Mouse (Mus musculus) liver, embryonic 14.5 days (tissue): ENCODE measurements around the gene Cenpt. TPM values are rescaled to one million over a fixed set of nuclear protein-coding genes. Genes with fewer than 3 reads are reported as not detected.
"Not testable (repeated sequence)": the region's sequence is repeated elsewhere in the genome, so short reads cannot be mapped to it uniquely, and the experiment has no call there.

Experiments
- ATAC-seq: fragments of 200-750 bp; cut with Nextera tagmentation; 2 replicates; pipeline ENCODE4 v1.8.0; 2017; ENCODE audit warnings: moderate number of reproducible peaks, mild to moderate bottlenecking, moderate library complexity; ENCODE audit not compliant: insufficient read depth
- DNase-seq, 3 experiments: peaks; one replicate each; pipeline ENCODE4 v3.0.0-alpha.2; 2012 to 2013; ENCODE audit warnings: low read depth in 3 of 3, low spot score in 3 of 3
- H3K27ac ChIP-seq: fragments of 300-500 bp; sonication (generic); 2 replicates; pipeline ENCODE4 v1.5.1; 2014; ENCODE audit warnings: moderate library complexity, mild to moderate bottlenecking, control low read depth, inconsistent platforms
- H3K27me3 ChIP-seq: fragments of 300-500 bp; sonication (generic); 2 replicates; pipeline ENCODE4 v1.6.1; 2014; ENCODE audit warnings: mild to moderate bottlenecking, low read length, moderate library complexity; ENCODE audit not compliant: control insufficient read depth, insufficient read depth
- H3K36me3 ChIP-seq: fragments of 300-500 bp; sonication (generic); replicated peaks from 2 replicates; pipeline ENCODE4 v1.6.1; 2014; ENCODE audit warnings: low read depth; ENCODE audit not compliant: control insufficient read depth, insufficient read depth
- H3K4me1 ChIP-seq, 2 experiments: fragments of 200-500 bp in 1 of 2; fragments of 300-500 bp in 1 of 2; sonication (generic) in 1 of 2; replicated peaks; 2 replicates each; pipeline ENCODE4 v1.6.1; 2012 to 2014; ENCODE audit warnings: antibody characterized with exemption in 1 of 2, inconsistent platforms in 1 of 2, low read length in 1 of 2; ENCODE audit not compliant: control insufficient read depth in 2 of 2, insufficient read depth in 2 of 2
- H3K4me2 ChIP-seq: fragments of 300-500 bp; sonication (generic); 2 replicates; pipeline ENCODE4 v1.6.1; 2014; ENCODE audit warnings: low read depth, mild to moderate bottlenecking, control low read depth, moderate library complexity
- H3K4me3 ChIP-seq, 2 experiments: fragments of 200-500 bp in 1 of 2; fragments of 300-500 bp in 1 of 2; sonication (generic) in 1 of 2; 2 replicates each; pipeline ENCODE4 v1.5.1; 2012 to 2014; ENCODE audit warnings: low read depth in 2 of 2, low read length in 2 of 2, mild to moderate bottlenecking in 2 of 2, control low read depth in 1 of 2, inconsistent platforms in 1 of 2, moderate library complexity in 1 of 2; ENCODE audit not compliant: insufficient read depth in 1 of 2
- H3K9ac ChIP-seq: fragments of 300-500 bp; sonication (generic); replicated peaks from 2 replicates; pipeline ENCODE4 v1.6.1; 2014; ENCODE audit warnings: mild to moderate bottlenecking, control low read depth, moderate library complexity
- H3K9me3 ChIP-seq: fragments of 300-500 bp; sonication (generic); 2 replicates; pipeline ENCODE4 v1.6.1; 2016; ENCODE audit warnings: low read length, mixed read lengths; ENCODE audit not compliant: control insufficient read depth
- CTCF ChIP-seq: IDR thresholded peaks from 2 replicates; pipeline ENCODE4 v1.5.1; 2016; ENCODE audit warnings: antibody characterized with exemption, low read depth, control low read depth
- EP300 ChIP-seq: IDR thresholded peaks from 2 replicates; pipeline ENCODE4 v1.6.1; 2016; ENCODE audit warnings: antibody characterized with exemption, low read depth
- WGBS: fragments of 180-500 bp; shearing (Covaris S2); extraction: QIAGEN DNeasy Blood & Tissue Kit; methylation state at CpG from one replicate; pipeline ENCODE4 v1.1.7; 2014; ENCODE audit not compliant: insufficient replicate concordance; 5-methylcytosine and 5-hydroxymethylcytosine counted together
- polyA plus RNA-seq, 2 experiments: library from polyadenylated mRNA; depleted of rRNA in 1 of 2; stranded (reverse) in 1 of 2; unstranded in 1 of 2; fragments of >200 nt; fragmentation: Nextera tagmentation in 1 of 2; extraction: Ambion mirVana in 1 of 2; gene quantifications; 2 replicates each; pipeline versions ENCODE4 v1.2.1 to v1.2.3; 2012 to 2014

Gene Cenpt
- polyA plus RNA-seq, 2 experiments, result 15.0 to 25.4 TPM

DNA sequence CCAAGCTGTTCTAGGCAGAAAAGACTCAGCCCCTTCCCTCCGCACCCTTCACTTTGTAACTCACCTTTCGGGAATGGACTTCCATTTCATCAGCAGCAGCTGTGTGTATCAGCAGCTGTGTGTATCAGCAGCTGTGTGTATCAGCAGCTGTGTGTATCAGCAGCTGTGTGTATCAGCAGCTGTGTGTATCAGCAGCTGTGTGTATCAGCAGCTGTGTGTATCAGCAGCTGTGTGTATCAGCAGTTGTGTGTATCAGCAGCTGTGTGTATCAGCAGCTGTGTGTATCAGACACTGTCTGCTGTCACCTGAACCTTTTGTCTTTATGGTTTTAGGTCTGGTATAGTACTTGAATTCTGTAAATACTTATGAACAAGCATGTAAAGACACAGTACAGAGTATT lies 19.3 kb downstream of the Cenpt start:
- H3K36me3 ChIP-seq, H3K9me3 ChIP-seq, DNase-seq, H3K27me3 ChIP-seq: not testable (repeated sequence)
- peak; percentile 47; the same call in 1 of the 2 replicates for ATAC-seq
- H3K4me3 ChIP-seq, result peak overlapping the region; percentile 67 to 69
- WGBS, result 46% methylated on average over 2 of the region's 2 CpGs
- H3K27ac ChIP-seq, result peak overlapping the region; percentile 97
- H3K9ac ChIP-seq, result peak overlapping the region; percentile 87
- H3K4me2 ChIP-seq, result peak overlapping the region; percentile 75
- H3K4me1 ChIP-seq, result peaks cover 36 to 37% of the 10 kb centered on the region in 2 experiments
- peak; percentile 96 for TF ChIP-seq EP300

DNA sequence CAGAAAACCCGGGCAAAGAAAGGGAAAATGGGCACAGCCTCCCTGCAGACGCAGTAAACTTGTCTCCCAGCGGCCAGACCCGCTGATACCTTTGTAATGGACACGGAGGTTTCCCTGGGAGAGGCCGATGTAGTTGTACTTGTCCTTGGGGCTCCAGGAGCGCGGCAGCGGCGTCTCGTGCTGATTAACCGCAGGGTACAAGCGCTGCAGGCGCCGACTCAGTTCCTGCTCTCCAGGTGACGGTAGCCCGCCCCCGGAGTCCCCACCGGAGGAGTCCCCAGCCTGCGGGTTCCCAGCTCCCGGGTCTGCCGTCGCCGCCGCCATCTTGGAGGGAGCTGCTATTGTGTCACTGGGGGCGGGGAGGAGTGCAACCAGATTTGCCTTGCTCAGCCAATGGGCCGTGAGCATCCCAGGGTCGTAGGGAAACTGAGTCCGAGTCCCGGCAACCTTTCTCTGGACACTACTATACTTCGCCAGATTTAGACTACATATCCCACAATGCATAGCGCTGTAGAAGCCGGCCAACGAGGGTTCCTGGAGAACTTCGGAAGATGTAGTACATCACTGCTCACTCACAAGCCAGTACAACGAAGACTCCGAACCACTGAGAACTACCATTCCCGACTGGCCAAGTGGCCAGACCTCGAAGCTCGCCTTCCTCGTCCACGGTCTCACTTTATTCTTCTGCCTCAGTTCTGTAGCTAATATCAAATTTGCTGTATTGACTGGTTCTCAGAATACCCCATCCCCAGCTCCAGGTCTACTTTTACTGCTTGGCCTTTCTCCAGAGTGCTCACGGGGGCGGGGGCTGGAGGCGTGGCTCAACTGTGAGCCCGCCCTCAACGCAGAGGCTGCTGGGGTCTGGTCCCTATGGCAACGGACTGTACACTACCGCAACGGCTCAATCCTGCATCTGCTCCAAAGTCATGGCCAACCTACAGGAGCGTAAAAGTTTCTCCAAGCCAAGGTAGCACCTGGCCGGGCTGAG lies 25.9 kb downstream of the Cenpt start, which contains the start of the genes Ranbp10 and Tsnaxip1:
Gene Ranbp10, minus strand, starts transcription at position 490 of the 988 bp plus-strand sequence.
Gene Tsnaxip1, plus strand, starts transcription at position 871 of the 988 bp plus-strand sequence.
- Histone ChIP-seq H3K4me2 (peak within 1 kb of the TSS; percentile 92), H3K4me1 (peaks cover 38 to 45% of the 10 kb centered on the region in 2 experiments), H3K27me3 (no peaks in the 10 kb centered on the region), H3K9me3 (no peaks in the 10 kb centered on the region), H3K36me3 (peaks cover 44% of the 10 kb centered on the region), H3K4me3 (peak within 1 kb of the TSS; percentile 98 to 100), H3K27ac (peak within 1 kb of the TSS; percentile 100), H3K9ac (peak within 1 kb of the TSS; percentile 100)
- TF ChIP-seq CTCF (no peak), EP300 (0 out of 2 replicates have a peak, but pooled peaks have one; percentile 25)
- ATAC-seq (peak; percentile 90), DNase-seq (peak; percentile 99)
- under 1% methylated on average over 52 of the region's 52 CpGs for WGBS

DNA sequence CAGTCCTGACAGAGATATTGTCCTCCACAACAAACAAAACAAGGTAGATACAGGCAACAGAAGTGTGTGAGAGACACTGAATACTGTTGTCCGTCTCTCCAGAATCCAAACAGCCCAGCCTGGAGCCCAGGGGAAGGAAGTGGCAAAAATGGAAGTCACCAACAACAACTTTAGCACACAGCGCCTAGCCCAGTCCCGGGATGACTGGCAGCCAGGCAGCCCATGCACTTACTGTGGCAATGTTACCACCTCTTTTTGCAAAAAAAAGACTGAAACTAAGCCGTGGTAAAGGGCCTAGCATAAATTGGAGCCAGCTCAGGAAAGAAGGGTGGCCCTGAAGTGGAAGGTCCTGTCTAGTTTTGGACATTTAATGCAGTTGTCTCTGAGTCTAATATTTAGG lies 26.7 kb downstream of the Cenpt start:
- ATAC-seq (no peak), DNase-seq (no peak)
- peaks cover 52% of the 10 kb centered on the region for H3K36me3 ChIP-seq
- peak overlapping the region; percentile 100 for H3K9ac ChIP-seq
- peaks cover 45 to 51% of the 10 kb centered on the region in 2 experiments for H3K4me1 ChIP-seq
- peak overlapping the region; percentile 98 to 100 for H3K4me3 ChIP-seq
- no peaks in the 10 kb centered on the region for H3K27me3 ChIP-seq
- no peaks in the 10 kb centered on the region for H3K9me3 ChIP-seq
- 1% methylated on average over 4 of the region's 4 CpGs for WGBS
- peak overlapping the region; percentile 92 for H3K4me2 ChIP-seq
- TF ChIP-seq EP300 (no peak), CTCF (no peak)
- peak overlapping the region; percentile 100 for H3K27ac ChIP-seq

DNA sequence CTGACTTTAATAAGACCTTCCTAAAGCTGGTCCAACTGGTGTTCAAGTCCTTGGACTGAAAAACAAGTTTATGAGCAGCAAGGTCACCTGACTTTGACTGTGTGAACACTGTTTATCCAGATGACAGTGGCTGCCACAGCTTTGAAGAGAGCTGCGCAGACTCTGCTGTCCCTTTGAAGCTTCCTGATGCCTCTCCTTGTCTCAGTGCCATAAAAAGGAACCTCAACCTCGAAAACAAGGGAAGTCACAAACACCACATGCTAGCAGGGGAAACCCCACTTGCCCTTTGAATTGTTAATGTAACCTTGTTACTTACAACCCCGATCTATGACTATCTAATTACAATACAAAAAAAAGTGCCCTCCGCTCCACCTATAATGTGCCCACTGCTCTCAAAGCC lies 27.6 kb downstream of the Cenpt start:
- WGBS, result 56% methylated on average over 4 of the region's 4 CpGs
- H3K4me2 ChIP-seq, result peak overlapping the region; percentile 92
- H3K9me3 ChIP-seq, result no peaks in the 10 kb centered on the region
- DNase-seq (no peak), ATAC-seq (no peak)
- peaks cover 54% of the 10 kb centered on the region for H3K36me3 ChIP-seq
- H3K27ac ChIP-seq, result peak overlapping the region; percentile 100
- H3K9ac ChIP-seq, result peak overlapping the region; percentile 100
- no peak for TF ChIP-seq EP300
- TF ChIP-seq CTCF, result no peak
- H3K4me3 ChIP-seq, result peak overlapping the region; percentile 98 to 100
- H3K4me1 ChIP-seq, result peaks cover 43 to 52% of the 10 kb centered on the region in 2 experiments
- no peaks in the 10 kb centered on the region for H3K27me3 ChIP-seq

DNA sequence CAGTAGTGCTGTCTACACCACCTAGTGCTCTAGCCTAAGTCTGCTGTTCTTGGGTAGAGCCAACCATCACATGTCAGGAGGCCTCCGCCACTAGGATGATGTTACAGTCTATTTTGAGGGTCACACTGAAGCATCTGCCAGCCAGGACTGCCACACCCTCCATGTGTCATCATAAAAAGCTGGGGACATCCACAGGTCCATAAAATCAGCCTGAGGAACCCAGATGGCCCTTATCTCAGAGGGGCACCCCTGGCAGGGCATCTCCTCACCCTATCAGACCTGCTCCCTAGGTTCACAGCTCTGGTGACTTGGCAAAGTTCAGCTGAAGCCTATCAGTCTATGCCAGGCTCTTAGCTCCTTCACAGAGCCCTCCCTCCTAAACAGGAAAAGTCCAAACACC lies 32.2 kb downstream of the Cenpt start:
- TF ChIP-seq EP300, result peak; percentile 100
- TF ChIP-seq CTCF, result peak; percentile 33; the same call in 1 of the 2 replicates
- Histone ChIP-seq H3K4me2 (peak overlapping the region; percentile 92), H3K9ac (peak overlapping the region; percentile 79), H3K4me3 (peak overlapping the region; percentile 62 to 100), H3K27ac (peak overlapping the region; percentile 100), H3K27me3 (no peaks in the 10 kb centered on the region), H3K36me3 (peaks cover 84% of the 10 kb centered on the region), H3K9me3 (no peaks in the 10 kb centered on the region), H3K4me1 (peaks cover 56 to 72% of the 10 kb centered on the region in 2 experiments)
- DNase-seq (peak; percentile 98 to 99 (median 99)), ATAC-seq (peak; percentile 96)
- WGBS, result 6% methylated on average over 1 of the region's 1 CpGs
